Mouse (Mus musculus) forebrain, embryonic 11.5 days (tissue): ENCODE results near the gene Sesn1. TPM values are rescaled to one million over a fixed set of nuclear protein-coding genes. Genes with fewer than 3 reads are reported as not detected.

Source experiments
- ATAC-seq: fragments of 200-750 bp; cut with Nextera tagmentation; replicated peaks from 2 replicates; pipeline ENCODE4 v1.8.0; 2017; ENCODE audit warnings: moderate TSS enrichment; ENCODE audit not compliant: low FRiP score
- DNase-seq: peaks from one replicate; pipeline ENCODE4 v3.0.0-alpha.2; 2017; ENCODE audit warnings: low spot score
- H3K27ac ChIP-seq: fragments of 300-500 bp; sonication (generic); 2 replicates; pipeline ENCODE4 v1.5.1; 2014; ENCODE audit warnings: low read depth, low read length
- H3K27me3 ChIP-seq: fragments of 300-500 bp; sonication (generic); 2 replicates; pipeline ENCODE4 v1.6.1; 2014; ENCODE audit warnings: mild to moderate bottlenecking, low read length, mixed read lengths; ENCODE audit not compliant: control insufficient read depth, insufficient read depth
- H3K36me3 ChIP-seq: fragments of 300-500 bp; sonication (generic); 2 replicates; pipeline ENCODE4 v1.6.1; 2014; ENCODE audit warnings: mild to moderate bottlenecking, low read length, moderate library complexity, mixed read lengths; ENCODE audit not compliant: control insufficient read depth, insufficient read depth
- H3K4me1 ChIP-seq: fragments of 300-500 bp; sonication (generic); replicated peaks from 2 replicates; pipeline ENCODE4 v1.6.1; 2014; ENCODE audit warnings: low read length, mixed read lengths; ENCODE audit not compliant: control insufficient read depth, insufficient read depth
- H3K4me2 ChIP-seq: fragments of 300-500 bp; sonication (generic); 2 replicates; pipeline ENCODE4 v1.6.1; 2014; ENCODE audit warnings: low read depth, mild to moderate bottlenecking, low read length, moderate library complexity, mixed read lengths; ENCODE audit not compliant: severe bottlenecking
- H3K4me3 ChIP-seq: fragments of 300-500 bp; sonication (generic); 2 replicates; pipeline ENCODE4 v1.5.1; 2014; ENCODE audit warnings: low read depth, low read length
- H3K9ac ChIP-seq: fragments of 300-500 bp; sonication (generic); 2 replicates; pipeline ENCODE4 v1.6.1; 2014; ENCODE audit warnings: low read length
- H3K9me3 ChIP-seq: fragments of 300-500 bp; sonication (generic); 2 replicates; pipeline ENCODE4 v1.6.1; 2016; ENCODE audit warnings: low read length, mixed read lengths; ENCODE audit not compliant: control insufficient read depth
- WGBS: fragments of 180-500 bp; shearing (Covaris S2); extraction: QIAGEN DNeasy Blood & Tissue Kit; methylation state at CpG from one replicate; pipeline ENCODE4 v1.1.7; 2014; 5-methylcytosine and 5-hydroxymethylcytosine counted together
- polyA plus RNA-seq: library from polyadenylated mRNA; unstranded; fragments of >200 nt; fragmentation: Nextera tagmentation; extraction: Ambion mirVana; gene quantifications from 2 replicates; pipeline ENCODE4 v1.2.1, GENCODE M21; 2014

Gene Sesn1
- polyA plus RNA-seq, 1 experiment from 2014 or later: 22.5 TPM

DNA sequence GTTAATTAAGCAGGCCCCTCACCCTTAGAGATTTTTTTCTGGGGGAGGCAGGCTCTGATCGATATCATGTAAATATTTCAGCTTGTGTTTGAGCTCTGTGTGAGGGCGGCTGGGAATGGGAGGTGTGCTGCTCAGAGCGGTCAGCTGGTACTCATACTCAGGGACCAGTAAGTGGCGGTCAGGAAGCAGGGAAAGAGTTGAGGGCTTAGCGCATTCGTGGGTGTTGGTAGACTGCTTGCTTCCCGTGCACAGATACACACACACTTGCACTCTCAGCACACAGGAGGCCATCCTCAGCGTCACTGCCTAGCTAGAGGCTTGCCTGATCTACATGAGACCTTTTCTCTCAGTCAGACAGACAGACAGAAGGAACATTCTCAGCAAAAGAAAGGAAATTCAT is 91.7 kb downstream of the Sesn1 start:
- DNase-seq (peak; percentile 32), ATAC-seq (no peak)
- H3K4me1 ChIP-seq: no peaks in the 10 kb centered on the region
- WGBS: 95% methylated on average over 8 of the region's 8 CpGs
- no peak overlapping the region for H3K4me3 ChIP-seq
- H3K27me3 ChIP-seq: no peaks in the 10 kb centered on the region
- H3K36me3 ChIP-seq: no peaks in the 10 kb centered on the region
- H3K27ac ChIP-seq: no peak overlapping the region
- no peak overlapping the region for H3K9ac ChIP-seq
- no peaks in the 10 kb centered on the region for H3K9me3 ChIP-seq
- H3K4me2 ChIP-seq: no peak overlapping the region

DNA sequence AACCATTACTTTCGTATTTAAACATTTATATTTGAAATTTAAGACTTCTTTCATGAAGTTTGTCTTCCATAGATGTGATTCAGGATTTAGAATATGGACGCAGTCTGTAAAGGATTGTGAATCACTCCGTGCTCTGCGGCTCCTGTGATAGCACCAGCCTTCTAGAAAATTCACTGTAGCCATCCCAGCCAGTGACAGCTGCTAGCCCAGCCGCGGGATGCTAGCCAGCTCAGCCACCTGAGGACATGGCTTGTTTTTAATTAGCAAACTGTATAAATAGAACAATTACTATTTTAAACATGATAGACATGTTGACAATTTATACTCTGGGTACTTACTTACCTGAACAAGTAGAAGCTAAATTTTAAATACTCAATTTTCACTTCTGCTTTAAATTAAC is 92.1 kb downstream of the Sesn1 start:
- no peaks in the 10 kb centered on the region for H3K36me3 ChIP-seq
- 94% methylated on average over 6 of the region's 6 CpGs for WGBS

GRCm38 (mm10) chr10:41907473-41907872 is 97.7 kb downstream of the Sesn1 start:
- Histone ChIP-seq H3K4me1 (peaks cover 4% of the 10 kb centered on the region; the same call in 1 of the 2 replicates), H3K4me2 (no peak overlapping the region), H3K4me3 (no peak overlapping the region), H3K27me3 (no peaks in the 10 kb centered on the region), H3K9ac (no peak overlapping the region), H3K27ac (no peak overlapping the region), H3K9me3 (no peaks in the 10 kb centered on the region), H3K36me3 (no peaks in the 10 kb centered on the region)
- no peak for ATAC-seq
- DNase-seq: peak; percentile 26
- 88% methylated on average over 11 of the region's 11 CpGs for WGBS

More for the DNA sequence above, 92.1 kb downstream of the Sesn1 start:
- DNase-seq (peak; percentile 33), ATAC-seq (no peak)
- Histone ChIP-seq H3K9ac (no peak overlapping the region), H3K4me3 (no peak overlapping the region), H3K27ac (no peak overlapping the region), H3K4me1 (no peaks in the 10 kb centered on the region), H3K9me3 (no peaks in the 10 kb centered on the region), H3K4me2 (no peak overlapping the region), H3K27me3 (no peaks in the 10 kb centered on the region)

DNA sequence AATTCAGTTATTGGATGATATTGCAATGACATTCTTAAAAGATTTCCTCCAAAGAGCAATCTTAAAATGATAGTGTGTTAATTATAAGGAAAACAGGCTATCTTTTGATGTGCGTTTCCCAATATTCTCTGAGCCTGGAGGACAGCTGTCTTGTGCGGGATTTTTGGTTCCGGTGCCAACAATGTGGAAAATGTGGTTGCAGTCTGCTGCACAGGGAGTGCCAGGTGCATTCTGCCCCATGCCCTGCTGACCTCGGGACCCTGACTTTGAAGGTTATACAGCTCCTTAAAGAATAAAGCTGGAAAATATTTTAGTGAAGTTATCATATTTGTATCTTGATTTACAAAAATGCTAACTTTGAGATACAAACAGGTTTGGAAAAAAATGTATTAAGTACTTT is 98.2 kb downstream of the Sesn1 start:
- H3K4me2 ChIP-seq: no peak overlapping the region
- no peak for ATAC-seq
- no peaks in the 10 kb centered on the region for H3K27me3 ChIP-seq
- H3K36me3 ChIP-seq: no peaks in the 10 kb centered on the region
- peak; percentile 21 for DNase-seq
- peaks cover 4% of the 10 kb centered on the region; the same call in 1 of the 2 replicates for H3K4me1 ChIP-seq
- WGBS: 87% methylated on average over 4 of the region's 4 CpGs
- no peak overlapping the region for H3K4me3 ChIP-seq
- no peak overlapping the region for H3K9ac ChIP-seq
- no peaks in the 10 kb centered on the region for H3K9me3 ChIP-seq
- H3K27ac ChIP-seq: no peak overlapping the region

DNA sequence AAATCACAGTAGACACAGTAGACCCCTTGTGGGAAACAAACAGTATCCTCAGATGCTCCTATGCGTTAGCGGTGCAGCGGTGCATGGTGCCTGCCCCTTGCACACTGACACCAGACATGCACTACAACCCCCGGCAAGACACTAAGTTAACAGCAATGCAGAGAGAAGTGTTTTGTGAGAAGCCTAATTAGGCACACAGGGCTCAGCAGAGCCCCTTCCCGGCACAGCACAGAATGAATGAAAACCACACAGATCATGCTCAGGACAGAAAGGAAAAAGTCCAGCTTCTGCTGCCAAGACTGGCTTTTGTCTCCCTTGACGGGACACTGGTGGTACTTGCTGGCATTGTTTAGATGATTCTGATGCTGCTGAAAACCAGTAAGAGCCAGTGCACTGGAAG is 99.2 kb downstream of the Sesn1 start:
- 48% methylated on average over 6 of the region's 6 CpGs for WGBS
- Histone ChIP-seq H3K27ac (peak overlapping the region; percentile 50; the same call in 1 of the 2 replicates), H3K4me2 (no peak overlapping the region), H3K4me3 (no peak overlapping the region), H3K27me3 (no peaks in the 10 kb centered on the region), H3K4me1 (peaks cover 4% of the 10 kb centered on the region; the same call in 1 of the 2 replicates), H3K9me3 (no peaks in the 10 kb centered on the region), H3K9ac (no peak overlapping the region), H3K36me3 (no peaks in the 10 kb centered on the region)
- DNase-seq: peak; percentile 55
- 0 out of 2 replicates have a peak, but pooled peaks have one; percentile 30 for ATAC-seq

- H3K4me1 ChIP-seq: peaks cover 4% of the 10 kb centered on the region; the same call in 1 of the 2 replicates
- H3K4me2 ChIP-seq: no peak overlapping the region
- H3K9ac ChIP-seq: no peak overlapping the region
- WGBS: 92% methylated on average over 8 of the region's 8 CpGs
- H3K4me3 ChIP-seq: no peak overlapping the region
- H3K27ac ChIP-seq: no peak overlapping the region
- no peaks in the 10 kb centered on the region for H3K36me3 ChIP-seq
- ATAC-seq: no peak
- DNase-seq: no peak
- H3K9me3 ChIP-seq: no peaks in the 10 kb centered on the region
- no peaks in the 10 kb centered on the region for H3K27me3 ChIP-seq
Measured at GRCm38 (mm10) chr10:41912290-41912994, 102.7 kb downstream of the Sesn1 start.

DNA sequence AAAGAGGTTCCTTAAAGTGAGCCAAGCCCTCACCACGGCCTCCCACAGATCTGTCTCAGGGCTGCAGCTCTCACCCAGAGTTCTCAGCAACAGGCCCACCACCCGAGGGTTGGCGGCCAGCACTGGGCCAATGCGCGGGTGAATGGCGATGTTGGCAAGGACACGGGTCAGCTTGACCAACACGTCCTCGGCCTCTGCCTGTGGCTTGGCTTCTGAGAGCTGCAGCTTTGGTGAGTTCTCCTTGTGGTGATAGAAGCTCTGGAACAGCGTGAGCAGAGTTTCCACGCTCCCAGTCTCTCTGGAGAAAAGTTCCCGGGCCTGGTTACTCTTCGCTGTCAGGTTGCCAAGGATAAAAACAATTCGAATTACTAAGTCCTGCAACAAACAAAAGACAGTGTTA is 117.0 kb downstream of the Sesn1 start:
- H3K9ac ChIP-seq: no peak overlapping the region
- no peak overlapping the region for H3K27ac ChIP-seq
- H3K4me1 ChIP-seq: no peaks in the 10 kb centered on the region
- no peaks in the 10 kb centered on the region for H3K27me3 ChIP-seq
- H3K4me3 ChIP-seq: no peak overlapping the region
- H3K4me2 ChIP-seq: no peak overlapping the region
- DNase-seq (no peak), ATAC-seq (no peak)
- 79% methylated on average over 14 of the region's 14 CpGs for WGBS
- no peaks in the 10 kb centered on the region for H3K9me3 ChIP-seq
- no peaks in the 10 kb centered on the region for H3K36me3 ChIP-seq

GRCm38 (mm10) chr10:41930966-41931365 is 121.2 kb downstream of the Sesn1 start:
- Histone ChIP-seq H3K27me3 (no peaks in the 10 kb centered on the region), H3K9me3 (no peaks in the 10 kb centered on the region), H3K9ac (no peak overlapping the region), H3K4me1 (peaks cover 7% of the 10 kb centered on the region; the same call in 1 of the 2 replicates), H3K4me2 (no peak overlapping the region), H3K27ac (no peak overlapping the region), H3K4me3 (no peak overlapping the region), H3K36me3 (no peaks in the 10 kb centered on the region)
- WGBS: 79% methylated on average over 4 of the region's 4 CpGs
- ATAC-seq: no peak
- DNase-seq: no peak

- Histone ChIP-seq H3K9ac (no peak overlapping the region), H3K9me3 (no peaks in the 10 kb centered on the region), H3K36me3 (no peaks in the 10 kb centered on the region), H3K4me2 (no peak overlapping the region), H3K27me3 (no peaks in the 10 kb centered on the region), H3K27ac (no peak overlapping the region), H3K4me1 (peaks cover 7% of the 10 kb centered on the region; the same call in 1 of the 2 replicates), H3K4me3 (no peak overlapping the region)
- ATAC-seq (no peak), DNase-seq (no peak)
- 81% methylated on average over 12 of the region's 12 CpGs for WGBS
Measured at GRCm38 (mm10) chr10:41931962-41932361, 122.2 kb downstream of the Sesn1 start.
